Mouse (Mus musculus) retina, embryonic 14.5 days (tissue): ENCODE measurements around the gene Slc22a5.
"Not testable (repeated sequence)": the region's sequence is repeated elsewhere in the genome, so short reads cannot be mapped to it uniquely, and the experiment has no call there.

Experiments used
- DNase-seq: peaks from one replicate; pipeline ENCODE4 v3.0.0-alpha.2; 2015; ENCODE audit warnings: low spot score

Gene Slc22a5

DNA sequence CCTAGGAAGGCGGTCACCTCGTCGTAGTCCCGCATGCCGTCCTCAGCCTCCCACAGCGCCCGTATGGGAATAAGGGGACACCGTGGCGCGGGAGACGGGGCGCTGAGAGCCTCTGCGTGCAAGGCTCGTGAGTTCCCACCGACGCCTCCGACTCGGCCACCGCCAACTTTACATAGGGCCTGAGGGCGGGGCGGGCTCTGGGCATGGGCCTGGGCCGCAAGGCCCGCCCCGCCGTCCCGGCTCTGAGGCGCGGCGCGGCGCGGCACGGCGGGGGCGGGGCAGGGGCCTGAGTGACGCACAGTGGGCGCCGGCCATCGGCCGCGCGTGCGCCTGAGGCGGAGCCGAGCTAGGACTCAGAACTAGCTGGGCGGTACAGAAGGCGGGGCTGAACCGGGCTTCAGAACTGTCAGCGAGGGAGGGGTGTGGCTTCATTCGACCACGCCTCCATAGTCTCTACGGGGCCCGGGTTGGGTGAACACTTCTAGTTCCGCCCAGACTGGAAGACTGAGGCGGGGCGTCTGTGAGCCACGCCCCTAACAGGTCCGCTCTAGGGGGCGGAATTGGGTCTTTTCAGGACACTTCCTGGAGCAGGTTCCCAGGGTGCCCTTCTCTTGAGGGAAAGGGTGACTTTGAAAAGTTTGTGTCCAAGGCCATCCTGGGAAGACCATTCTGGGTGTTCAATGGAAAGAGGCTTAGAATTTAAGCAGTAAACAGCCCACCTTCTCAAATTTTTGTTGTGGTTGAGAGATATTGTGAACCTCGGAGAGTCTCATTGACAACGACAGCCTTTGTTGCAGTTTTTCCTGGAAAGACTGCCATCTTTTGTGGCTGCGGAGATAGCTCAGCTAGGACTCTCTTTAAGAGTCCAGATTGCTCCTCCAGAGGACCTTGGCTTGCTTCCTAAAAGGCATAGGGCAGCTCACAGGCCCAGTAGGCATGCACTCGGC lies at the start of gene Slc22a5:
Gene Slc22a5 (minus strand): TSS at position 156 of the 947 bp plus-strand sequence.
- peak; percentile 100 for DNase-seq

DNA sequence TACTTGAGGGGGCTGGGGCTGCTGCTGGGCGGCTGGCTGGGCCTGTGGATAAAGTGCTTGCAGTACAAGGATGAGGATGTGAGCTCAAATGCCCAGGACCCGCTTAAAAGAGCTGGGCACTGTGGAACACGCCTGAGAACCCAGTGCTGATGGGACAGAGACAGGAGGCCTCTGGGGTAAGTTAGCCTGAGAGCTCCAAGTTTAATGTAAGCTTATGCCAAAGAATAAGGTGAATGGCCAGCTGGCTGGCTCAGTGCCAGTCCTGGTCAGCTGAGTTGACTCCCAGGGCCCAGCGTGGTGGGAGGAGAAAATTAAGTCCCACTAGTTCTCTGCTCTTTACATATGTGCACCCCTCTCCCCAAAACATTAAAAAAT lies 40.5 kb upstream of the Slc22a5 start:
- not testable (repeated sequence) for DNase-seq

DNA sequence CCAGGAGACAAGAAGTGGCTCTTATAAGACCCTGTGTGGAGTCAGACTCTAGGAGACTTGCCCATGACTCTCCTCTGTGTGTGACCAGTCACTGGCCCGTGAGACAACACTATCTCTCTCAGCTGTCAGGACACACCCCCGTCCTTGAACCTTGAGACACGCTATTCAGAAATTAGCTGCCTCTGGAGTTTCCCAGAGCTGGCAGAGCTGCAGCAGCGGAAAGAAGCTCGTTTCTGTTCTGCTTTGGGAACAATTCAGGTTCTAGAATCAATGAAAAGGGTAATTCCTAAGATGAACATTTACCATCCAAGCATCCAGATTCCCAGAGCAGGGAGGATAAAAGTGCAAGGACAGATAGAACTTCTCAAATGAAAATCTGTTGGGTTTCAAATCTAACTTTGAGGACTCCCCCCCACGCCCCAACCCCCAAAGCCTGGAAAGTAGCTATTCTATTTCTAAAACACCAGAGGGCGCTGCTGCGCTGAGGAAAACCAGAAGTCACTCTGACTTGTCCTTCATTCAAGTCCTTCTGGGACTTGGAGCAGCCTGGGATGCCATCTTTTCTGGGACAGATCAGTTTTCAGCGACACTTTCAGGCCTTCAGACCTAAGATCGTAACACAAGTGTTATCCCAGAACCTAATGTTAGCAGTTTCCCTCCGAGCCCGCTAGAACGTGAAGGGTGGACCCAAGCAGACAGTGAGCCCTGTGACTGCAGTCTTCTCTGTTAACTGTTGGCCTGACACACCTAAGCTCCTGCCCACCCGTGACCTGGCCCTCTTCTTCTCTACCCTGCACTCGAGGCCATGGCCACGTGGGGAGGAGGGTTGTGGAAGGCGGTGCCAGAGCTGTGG lies 39.9 kb upstream of the Slc22a5 start:
- DNase-seq: peak; percentile 78

DNA sequence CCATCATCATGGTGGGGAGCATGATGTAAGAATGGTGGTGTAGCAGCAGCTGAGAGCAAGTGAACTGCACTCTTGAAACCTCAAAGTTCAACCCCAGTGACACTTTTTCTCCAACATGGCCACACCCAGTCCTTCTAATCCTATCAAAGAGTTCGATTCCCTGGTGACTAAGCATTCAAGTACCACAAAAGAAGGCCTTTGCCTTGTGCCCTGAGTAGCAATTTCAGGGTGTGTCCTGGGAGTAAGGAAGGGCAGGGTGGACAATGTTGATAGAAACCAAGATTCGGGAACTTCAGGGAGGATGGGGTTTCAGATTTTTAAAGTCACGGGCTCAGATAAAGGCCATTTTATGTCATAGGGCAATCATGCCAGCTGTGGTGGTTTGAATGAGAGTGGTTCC lies 38.3 kb upstream of the Slc22a5 start:
- DNase-seq: no peak

DNA sequence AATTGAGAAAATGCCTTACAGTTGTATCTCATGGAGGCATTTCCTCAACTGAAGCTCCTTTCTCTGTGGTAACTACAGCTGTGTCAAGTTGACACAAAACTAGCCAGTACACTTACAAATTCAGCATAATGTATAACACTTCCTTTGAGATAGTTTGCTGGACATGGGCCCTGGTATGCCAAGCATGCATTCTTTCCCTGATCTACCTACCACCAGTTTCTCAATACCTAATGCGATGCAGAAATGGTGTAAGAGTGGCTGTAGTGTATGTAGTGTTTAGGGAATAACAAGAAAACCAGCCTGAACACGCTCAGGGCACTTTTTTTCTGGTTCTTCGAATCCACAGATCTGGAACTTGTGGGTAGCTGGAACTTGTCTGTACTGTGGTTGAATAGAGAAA lies 37.1 kb upstream of the Slc22a5 start:
- DNase-seq: no peak

DNA sequence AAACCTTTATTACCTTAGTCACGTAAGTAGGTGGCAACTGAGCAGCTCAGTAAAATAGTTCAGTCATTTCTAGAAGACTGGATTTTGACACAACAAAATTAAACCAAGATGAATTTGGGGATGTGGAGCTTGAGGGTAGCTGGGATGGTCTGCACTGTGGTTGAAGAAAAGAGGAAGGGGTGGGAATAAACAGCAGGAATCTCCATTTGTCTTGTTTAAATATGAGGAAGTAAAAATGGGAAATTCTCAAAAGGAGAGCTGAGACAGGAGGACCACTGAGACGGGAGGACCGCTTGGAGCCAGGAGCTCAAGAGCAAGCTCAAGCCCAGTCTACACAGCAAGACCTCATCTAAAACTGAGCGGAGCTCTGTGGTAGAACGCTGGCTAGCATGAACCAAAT lies 34.8 kb upstream of the Slc22a5 start:
- no peak for DNase-seq

DNA sequence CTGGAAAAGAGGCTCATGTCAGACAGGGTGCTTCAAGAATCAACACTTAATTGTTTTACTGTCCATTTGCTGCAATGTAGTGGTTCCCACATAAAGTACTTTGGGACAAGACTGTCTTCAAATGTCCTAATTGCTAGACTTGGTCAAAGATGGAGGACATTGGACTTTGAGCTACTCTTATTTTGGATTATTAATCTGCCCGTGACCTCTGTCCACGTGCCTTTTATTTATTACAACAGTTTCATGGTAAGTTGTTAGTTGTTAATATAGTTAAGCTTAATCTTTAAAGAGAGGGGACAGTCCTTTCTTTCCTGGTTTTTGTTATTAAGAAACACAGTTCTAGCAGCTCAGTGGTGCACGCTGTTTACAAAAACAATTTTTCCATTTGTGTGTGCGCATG lies 27.4 kb upstream of the Slc22a5 start:
- DNase-seq: no peak

DNA sequence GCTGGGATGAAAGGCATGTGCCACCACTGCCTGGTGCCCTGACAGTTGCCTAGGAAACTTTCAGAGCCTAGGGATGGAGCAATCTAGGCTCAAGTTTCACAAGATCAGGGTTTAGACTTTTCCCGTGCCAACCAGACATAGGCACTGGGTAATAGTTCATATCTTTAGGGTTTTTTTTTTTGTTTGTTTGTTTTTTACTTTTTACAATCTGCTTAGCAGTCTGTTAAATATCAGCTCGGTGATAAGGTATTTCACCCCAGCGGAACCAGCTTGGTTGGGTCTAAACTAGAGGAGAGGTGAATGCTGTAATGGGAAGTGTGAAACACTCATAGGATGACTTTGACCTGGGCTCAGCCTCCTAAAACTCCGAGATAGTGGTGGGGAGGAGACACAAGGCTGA lies 19.6 kb upstream of the Slc22a5 start:
- no peak for DNase-seq

DNA sequence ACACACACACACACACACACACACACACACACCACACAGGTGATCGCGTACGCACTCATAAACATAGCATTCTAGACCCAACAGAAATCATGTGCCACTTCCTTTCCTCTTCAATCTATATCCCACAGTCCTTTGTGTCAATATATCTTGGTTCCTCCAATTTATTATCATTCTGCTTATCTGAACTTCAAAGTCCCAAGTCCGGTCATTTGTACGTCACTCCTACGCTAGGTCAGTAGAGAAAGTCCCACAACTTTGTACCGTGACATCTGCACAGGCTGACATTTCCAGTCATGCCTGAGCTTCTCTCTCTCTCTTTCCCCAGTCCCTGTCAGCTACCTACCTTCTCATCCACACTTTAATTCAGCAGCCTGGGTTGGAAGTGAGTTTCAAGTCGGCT lies 17.2 kb upstream of the Slc22a5 start:
- DNase-seq: no peak

DNA sequence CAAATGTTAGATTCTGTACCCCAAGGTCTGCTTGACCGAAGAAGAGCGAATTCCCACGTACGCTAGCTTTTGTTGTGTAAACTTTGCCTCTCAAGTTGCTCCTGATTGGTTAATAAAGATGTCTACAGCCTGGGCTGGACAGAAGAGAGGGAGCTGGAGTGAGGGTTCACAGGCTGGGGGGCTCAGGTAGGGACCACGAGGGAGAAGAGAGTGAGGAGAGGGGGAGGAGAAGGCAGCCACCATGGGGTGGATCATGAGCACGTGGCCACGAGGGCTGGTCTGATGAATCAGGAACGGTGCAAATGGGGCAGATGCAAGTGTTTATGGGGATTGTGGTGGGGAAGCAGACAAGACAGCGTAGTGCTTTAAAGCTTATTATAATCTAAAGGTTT lies 13.1 kb upstream of the Slc22a5 start:
- DNase-seq: no peak

DNA sequence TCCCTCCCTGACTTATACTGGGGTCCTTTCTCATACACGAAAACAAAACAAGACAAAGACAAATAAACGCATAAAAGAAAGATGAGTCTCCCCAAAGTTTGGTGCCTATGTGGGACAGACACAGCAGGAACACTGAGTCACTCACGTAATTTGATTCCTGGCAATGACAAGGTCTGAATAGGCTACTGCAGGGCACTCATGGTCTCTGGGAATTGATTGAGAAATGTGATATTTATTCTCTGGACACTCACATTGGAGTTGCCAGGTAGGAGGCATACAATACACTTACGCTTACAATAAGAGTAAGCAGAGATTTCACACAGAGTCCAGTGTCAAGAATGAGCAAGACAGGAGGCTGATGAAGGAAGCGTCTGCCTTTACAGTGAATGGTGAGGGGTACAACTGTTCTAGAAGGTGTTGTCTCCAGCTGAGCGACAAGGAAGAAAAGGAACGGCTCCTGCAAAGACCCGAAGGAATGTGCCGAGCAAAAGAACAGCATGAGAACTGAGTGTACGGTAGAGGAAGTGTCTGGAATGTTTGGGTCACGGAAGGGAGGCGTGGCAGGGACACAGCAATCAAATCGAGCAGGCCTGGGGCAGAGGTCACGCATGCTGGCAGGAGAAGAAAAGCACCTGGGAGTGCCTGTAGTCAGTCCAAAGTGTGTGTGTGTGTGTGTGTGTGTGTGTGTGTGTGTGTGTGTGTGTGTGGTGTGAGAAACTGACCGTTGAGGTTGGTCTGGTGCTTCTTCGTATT lies 12.5 kb upstream of the Slc22a5 start:
- peak; percentile 55 for DNase-seq

DNA sequence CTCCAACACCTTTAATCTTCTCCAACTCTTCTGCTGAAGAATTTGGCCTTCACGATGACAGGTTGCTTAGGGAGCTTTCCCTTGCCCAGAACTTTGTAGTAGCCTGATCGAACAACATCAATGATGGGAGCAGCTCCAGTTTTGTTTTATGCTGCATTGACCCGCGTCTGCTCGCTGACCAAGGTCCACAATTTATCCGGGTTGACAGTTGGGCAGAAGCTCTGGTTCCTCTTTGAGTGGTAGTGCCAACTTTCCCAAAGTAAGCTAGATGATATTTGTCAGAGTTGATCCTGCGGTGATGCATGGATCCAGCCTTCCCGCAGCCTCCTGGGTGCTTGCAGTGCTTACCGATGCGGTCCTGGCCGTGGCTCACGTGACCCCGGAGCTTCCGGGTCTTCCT lies 11.3 kb upstream of the Slc22a5 start:
- no peak for DNase-seq

DNA sequence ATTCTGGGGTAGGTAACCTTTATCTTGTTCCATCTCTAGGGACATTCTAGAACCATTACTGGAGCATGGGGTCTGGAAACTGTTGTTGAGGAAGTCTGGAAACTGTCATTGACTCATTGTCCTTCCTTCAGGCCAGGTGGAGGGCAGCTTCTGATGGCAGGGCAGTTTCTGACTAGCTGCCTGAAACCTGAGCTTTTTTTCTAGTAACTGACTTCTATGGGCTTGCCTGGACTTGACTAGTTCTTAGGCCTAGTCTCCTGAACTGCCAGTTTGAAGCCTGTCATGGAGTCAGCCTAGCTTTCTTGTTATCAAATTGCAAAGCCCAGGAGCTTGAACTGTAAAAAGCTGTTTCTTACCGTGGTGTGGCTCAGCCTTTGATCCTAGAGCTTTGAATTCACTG lies 9.5 kb upstream of the Slc22a5 start:
- no peak for DNase-seq

DNA sequence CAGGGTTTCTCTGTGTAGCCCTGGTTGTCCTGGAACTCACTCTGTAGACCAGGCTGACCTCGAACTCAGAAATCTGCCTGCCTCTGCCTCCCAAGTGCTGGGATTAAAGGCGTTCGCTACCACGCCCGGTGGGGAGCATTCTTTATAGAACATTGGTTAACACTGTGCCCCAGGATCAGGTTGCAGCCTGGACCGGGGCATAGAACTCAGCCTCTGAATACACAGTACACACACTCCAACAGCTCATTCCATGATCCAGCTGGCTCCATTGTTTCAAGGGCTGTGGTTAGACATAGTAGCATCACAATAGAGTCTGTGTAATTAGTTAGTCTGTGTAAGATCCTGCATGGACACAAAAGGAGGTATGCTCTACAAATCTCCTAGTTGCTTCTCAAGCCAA lies 8.5 kb upstream of the Slc22a5 start:
- DNase-seq: no peak

DNA sequence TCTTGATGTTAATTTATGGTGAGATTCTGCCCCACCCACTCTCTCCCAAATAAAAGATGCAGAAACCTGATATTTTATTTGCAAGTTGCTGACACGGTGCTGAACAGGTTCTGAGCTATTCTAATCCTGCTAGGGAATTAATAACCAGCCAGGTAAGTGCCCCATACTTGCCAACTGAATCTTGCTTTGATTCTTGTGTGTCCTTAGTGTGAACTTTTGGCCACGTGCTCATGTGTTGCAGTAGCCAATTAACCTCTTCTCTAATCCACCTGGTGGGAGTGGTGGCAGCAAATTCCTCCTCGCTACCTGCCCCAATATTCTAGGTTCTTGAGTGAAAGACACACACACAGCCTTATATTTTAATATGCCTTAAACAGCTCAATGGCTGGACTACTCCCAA lies 7.5 kb upstream of the Slc22a5 start:
- no peak for DNase-seq

DNA sequence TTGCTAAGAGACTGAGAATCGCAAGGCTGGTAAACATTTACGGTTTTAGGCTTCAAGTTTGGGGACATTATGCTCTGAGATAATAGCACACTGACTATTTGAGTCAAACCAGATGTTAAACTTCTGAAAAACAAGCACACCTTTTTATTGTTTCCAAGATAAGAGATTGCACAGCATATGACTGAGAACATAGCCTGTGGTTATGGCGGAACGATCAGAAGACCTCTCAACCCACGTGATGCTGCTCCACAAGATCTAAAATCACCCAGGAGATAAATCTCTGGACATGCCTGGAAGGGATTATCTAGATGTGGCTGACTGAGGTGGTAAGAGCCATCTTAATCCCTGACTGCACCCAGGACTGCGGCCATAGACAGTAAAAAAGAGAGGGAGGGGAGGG lies 5.5 kb upstream of the Slc22a5 start:
- DNase-seq: no peak

DNA sequence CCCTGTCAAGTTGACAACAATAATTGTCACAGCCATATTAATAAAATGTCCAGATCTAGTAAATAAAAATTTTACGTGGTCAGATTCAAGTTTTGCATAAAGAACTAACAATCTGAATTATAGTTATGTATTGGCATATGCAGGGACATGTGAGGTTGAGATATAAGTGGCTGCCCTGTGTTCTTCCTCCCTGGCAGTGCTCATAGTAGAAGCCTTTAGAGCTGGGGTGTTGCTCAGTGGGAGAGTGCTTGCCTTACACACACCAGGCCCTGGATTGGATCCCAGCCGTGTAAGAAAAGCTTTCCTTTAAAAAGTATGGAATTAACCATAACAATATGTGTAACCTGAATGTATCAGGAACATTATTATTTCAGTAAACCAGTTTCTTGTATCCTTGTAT lies 2.0 kb upstream of the Slc22a5 start:
- no peak for DNase-seq

DNA sequence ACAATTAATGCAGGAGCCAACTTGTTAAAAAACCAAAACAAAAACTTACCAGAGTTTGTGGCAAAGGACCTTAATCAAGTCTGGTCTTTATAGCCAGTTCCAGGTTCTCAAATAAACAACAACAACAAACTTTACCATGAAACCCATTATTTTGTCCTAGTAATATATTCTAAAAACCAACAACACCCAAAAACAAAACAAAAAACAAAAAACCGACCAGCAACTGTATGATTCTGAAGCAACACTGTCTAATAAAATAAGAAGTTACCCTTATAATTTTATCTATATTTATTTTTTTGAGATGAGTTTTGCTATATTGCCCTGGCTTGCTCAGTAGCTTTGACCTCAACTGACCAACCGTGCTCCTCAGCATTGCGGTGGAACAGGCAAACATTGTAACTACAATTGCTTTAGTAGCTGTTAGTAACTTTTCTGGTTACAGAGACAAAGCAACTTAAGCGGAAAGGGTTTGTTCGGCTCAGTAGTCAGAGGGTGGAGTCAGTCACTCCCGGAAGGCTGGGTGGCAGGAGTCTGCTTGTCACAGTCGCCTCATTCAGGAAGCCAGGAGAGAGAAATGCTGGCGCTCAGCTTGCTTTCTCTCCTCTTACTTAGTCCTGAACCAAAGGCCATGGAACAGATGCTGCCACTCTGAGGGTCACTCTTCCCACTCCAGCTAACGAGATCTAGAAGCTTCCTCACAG lies 1.4 kb upstream of the Slc22a5 start:
- DNase-seq: peak; percentile 21

DNA sequence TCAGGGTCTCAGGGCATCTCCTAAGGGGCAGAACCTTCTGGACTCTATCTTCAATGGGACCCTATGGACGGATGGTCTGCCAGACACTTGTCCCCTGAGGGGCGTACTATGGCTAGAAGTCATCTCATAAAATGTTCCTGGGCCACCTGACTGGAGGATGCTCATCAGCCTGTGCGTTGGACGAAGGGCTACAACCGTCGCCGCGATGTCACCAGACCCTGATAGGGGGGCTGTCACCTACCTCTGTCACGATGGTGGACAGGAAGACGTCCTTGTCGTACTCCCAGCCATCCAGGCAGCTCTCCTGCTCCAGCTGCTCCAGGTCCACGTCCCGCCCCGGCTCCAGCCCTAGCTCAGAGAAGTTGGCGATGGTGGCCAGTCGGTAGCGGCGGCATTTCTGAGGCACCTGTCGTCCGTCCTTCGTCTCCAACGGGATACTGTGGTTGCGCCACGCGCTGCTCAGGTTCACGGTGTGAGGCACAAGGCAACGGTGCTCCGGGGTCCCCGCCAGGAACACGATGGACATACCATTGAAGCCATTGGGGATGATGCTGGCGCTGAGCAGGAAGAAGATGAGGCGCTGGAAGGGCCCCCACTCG lies 455 bp downstream of the Slc22a5 start:
- no peak for DNase-seq

DNA sequence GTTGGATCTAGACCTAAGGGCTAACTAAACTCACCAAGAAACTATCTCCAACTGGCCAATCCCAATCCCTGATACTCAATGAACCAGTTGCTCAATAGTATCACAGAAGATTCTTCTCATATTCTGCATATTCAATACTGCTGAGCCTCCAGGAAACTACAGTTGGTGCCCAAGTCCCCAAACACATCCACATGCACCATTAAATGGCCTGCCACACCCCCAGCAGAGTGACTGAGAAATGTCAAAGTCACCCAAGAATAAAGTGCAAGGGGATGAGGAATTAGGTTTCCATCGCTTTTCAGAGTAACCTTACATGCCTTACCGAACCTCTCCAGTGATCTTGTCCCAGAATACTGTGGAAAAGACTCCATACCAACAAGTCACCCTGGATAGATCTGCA lies 1.2 kb downstream of the Slc22a5 start:
- no peak for DNase-seq

DNA sequence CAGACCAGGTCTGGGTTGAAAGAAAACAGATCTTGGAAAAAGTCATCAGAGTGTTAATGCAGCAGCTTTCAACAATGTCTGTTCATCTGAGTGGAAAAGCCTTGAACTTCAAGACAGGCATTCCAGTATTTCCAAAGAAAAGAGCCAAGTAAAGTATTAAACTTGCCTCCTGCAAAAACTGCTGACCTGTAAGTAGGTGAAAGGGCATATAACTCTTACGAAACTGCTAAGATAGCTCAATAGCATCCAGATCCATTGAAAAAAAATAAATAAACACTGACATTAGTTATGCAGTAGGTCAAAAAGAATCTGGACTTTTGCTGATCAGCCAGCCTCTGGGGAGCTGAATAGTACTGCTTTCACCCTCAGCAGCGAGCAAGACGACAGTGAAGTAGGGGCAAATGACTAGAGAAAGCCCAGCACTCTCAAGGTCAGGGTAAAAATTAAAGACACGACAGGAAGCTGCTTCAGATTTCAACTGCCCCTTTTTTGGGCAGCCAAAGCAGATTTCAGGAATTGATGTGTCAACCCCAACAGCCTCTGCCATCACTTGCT lies 2.3 kb downstream of the Slc22a5 start:
- no peak for DNase-seq
